Mouse (Mus musculus) midbrain, embryonic 14.5 days (tissue): Measurements from ENCODE around the gene Fbxo44. TPM values are rescaled to one million over a fixed set of nuclear protein-coding genes. Genes with fewer than 3 reads are reported as not detected.

ENCODE experiments used
- ATAC-seq: fragments of 200-750 bp; cut with Nextera tagmentation; 2 replicates; pipeline ENCODE4 v1.8.0; 2017; ENCODE audit warnings: moderate number of reproducible peaks, moderate library complexity; ENCODE audit not compliant: low FRiP score, low TSS enrichment
- DNase-seq: peaks from one replicate; pipeline ENCODE4 v3.0.0-alpha.2; 2015
- H3K27ac ChIP-seq: fragments of 300-500 bp; sonication (generic); replicated peaks from 2 replicates; pipeline ENCODE4 v1.5.1; 2014; ENCODE audit warnings: mild to moderate bottlenecking, low read depth, low read length, moderate library complexity
- H3K27me3 ChIP-seq: fragments of 300-500 bp; sonication (generic); 2 replicates; pipeline ENCODE4 v1.6.1; 2014; ENCODE audit warnings: low read length, control low read depth, mixed read lengths; ENCODE audit not compliant: control insufficient read depth, insufficient read depth
- H3K36me3 ChIP-seq: fragments of 300-500 bp; sonication (generic); 2 replicates; pipeline ENCODE4 v1.6.1; 2014; ENCODE audit warnings: low read length, control low read depth; ENCODE audit not compliant: control insufficient read depth, insufficient read depth
- H3K4me1 ChIP-seq: fragments of 300-500 bp; sonication (generic); 2 replicates; pipeline ENCODE4 v1.6.1; 2014; ENCODE audit warnings: mild to moderate bottlenecking, antibody characterized with exemption, low read length, control low read depth; ENCODE audit not compliant: control insufficient read depth, insufficient read depth
- H3K4me2 ChIP-seq: fragments of 300-500 bp; sonication (generic); 2 replicates; pipeline ENCODE4 v1.6.1; 2014; ENCODE audit warnings: mild to moderate bottlenecking, low read length, moderate library complexity
- H3K4me3 ChIP-seq: fragments of 300-500 bp; sonication (generic); replicated peaks from 2 replicates; pipeline ENCODE4 v1.5.1; 2014; ENCODE audit warnings: low read depth, low read length
- H3K9ac ChIP-seq: fragments of 300-500 bp; sonication (generic); replicated peaks from 2 replicates; pipeline ENCODE4 v1.6.1; 2014; ENCODE audit warnings: mild to moderate bottlenecking, low read length, moderate library complexity
- H3K9me3 ChIP-seq: fragments of 300-500 bp; sonication (generic); 2 replicates; pipeline ENCODE4 v1.6.1; 2016; ENCODE audit warnings: low read length, control low read depth, mixed read lengths; ENCODE audit not compliant: control insufficient read depth
- WGBS: fragments of 180-500 bp; shearing (Covaris S2); extraction: QIAGEN DNeasy Blood & Tissue Kit; methylation state at CpG from one replicate; pipeline ENCODE4 v1.1.7; 2014; 5-methylcytosine and 5-hydroxymethylcytosine counted together
- polyA plus RNA-seq: library from polyadenylated mRNA; unstranded; fragments of >200 nt; fragmentation: Nextera tagmentation; extraction: Ambion mirVana; gene quantifications from 2 replicates; pipeline ENCODE4 v1.2.1, GENCODE M21; 2014

Gene Fbxo44
- polyA plus RNA-seq, 1 experiment from 2014 or later, result 102 TPM

- peaks cover 30% of the 10 kb centered on the region for H3K4me1 ChIP-seq
- no peaks in the 10 kb centered on the region for H3K36me3 ChIP-seq
- H3K4me3 ChIP-seq, result no peak overlapping the region
- 0% methylated on average over 2 of the region's 2 CpGs for WGBS
- no peak overlapping the region for H3K27ac ChIP-seq
- no peaks in the 10 kb centered on the region for H3K9me3 ChIP-seq
- H3K4me2 ChIP-seq, result no peak overlapping the region
- DNase-seq (peak; percentile 85), ATAC-seq (no peak)
- H3K27me3 ChIP-seq, result peaks cover 40% of the 10 kb centered on the region
- H3K9ac ChIP-seq, result no peak overlapping the region
Measured at GRCm38 (mm10) chr4:148170842-148171241, 10.6 kb upstream of the Fbxo44 start.

GRCm38 (mm10) chr4:148169586-148169985, 9.3 kb upstream of the Fbxo44 start:
- DNase-seq (no peak), ATAC-seq (no peak)
- H3K36me3 ChIP-seq, result no peaks in the 10 kb centered on the region
- no peak overlapping the region for H3K27ac ChIP-seq
- no peak overlapping the region for H3K4me2 ChIP-seq
- no peak overlapping the region for H3K9ac ChIP-seq
- peaks cover 23% of the 10 kb centered on the region for H3K4me1 ChIP-seq
- 16% methylated on average over 15 of the region's 15 CpGs for WGBS
- no peaks in the 10 kb centered on the region for H3K9me3 ChIP-seq
- peaks cover 45% of the 10 kb centered on the region for H3K27me3 ChIP-seq
- H3K4me3 ChIP-seq, result no peak overlapping the region

- Histone ChIP-seq H3K27me3 (peaks cover 53% of the 10 kb centered on the region), H3K4me1 (peaks cover 21% of the 10 kb centered on the region), H3K36me3 (no peaks in the 10 kb centered on the region), H3K9me3 (no peaks in the 10 kb centered on the region), H3K27ac (no peak overlapping the region), H3K9ac (no peak overlapping the region), H3K4me3 (no peak overlapping the region), H3K4me2 (no peak overlapping the region)
- ATAC-seq, result no peak
- WGBS, result 24% methylated on average over 7 of the region's 7 CpGs
- peak; percentile 82 for DNase-seq
Measured at GRCm38 (mm10) chr4:148168287-148168686, 8.0 kb upstream of the Fbxo44 start.

- H3K27me3 ChIP-seq, result peaks cover 55% of the 10 kb centered on the region
Measured at GRCm38 (mm10) chr4:148166986-148167385, 6.7 kb upstream of the Fbxo44 start.

GRCm38 (mm10) chr4:148166431-148166830, 6.1 kb upstream of the Fbxo44 start:
- Histone ChIP-seq H3K4me1 (peaks cover 15% of the 10 kb centered on the region), H3K27me3 (peaks cover 61% of the 10 kb centered on the region), H3K36me3 (no peaks in the 10 kb centered on the region), H3K9me3 (no peaks in the 10 kb centered on the region), H3K27ac (no peak overlapping the region), H3K4me2 (peak overlapping the region; percentile 31), H3K9ac (no peak overlapping the region), H3K4me3 (no peak overlapping the region)
- ATAC-seq (peak; percentile 38), DNase-seq (peak; percentile 64)
- 3% methylated on average over 10 of the region's 10 CpGs for WGBS

More at GRCm38 (mm10) chr4:148166986-148167385, 6.7 kb upstream of the Fbxo44 start:
- peak overlapping the region; percentile 31 for H3K4me2 ChIP-seq
- 0 out of 2 replicates have a peak, but pooled peaks have one; percentile 32 for ATAC-seq
- 0 out of 2 replicates have a peak overlapping the region, but pooled peaks have one; percentile 52 for H3K27ac ChIP-seq
- H3K36me3 ChIP-seq, result no peaks in the 10 kb centered on the region
- no peak overlapping the region for H3K4me3 ChIP-seq
- DNase-seq, result peak; percentile 80
- 15% methylated on average over 4 of the region's 4 CpGs for WGBS
- H3K4me1 ChIP-seq, result peaks cover 15% of the 10 kb centered on the region
- no peaks in the 10 kb centered on the region for H3K9me3 ChIP-seq
- H3K9ac ChIP-seq, result no peak overlapping the region

GRCm38 (mm10) chr4:148165551-148165950, 5.3 kb upstream of the Fbxo44 start:
- 5% methylated on average over 17 of the region's 17 CpGs for WGBS
- Histone ChIP-seq H3K27ac (no peak overlapping the region), H3K4me2 (no peak overlapping the region), H3K4me1 (peaks cover 19% of the 10 kb centered on the region), H3K36me3 (no peaks in the 10 kb centered on the region), H3K9ac (no peak overlapping the region), H3K27me3 (peaks cover 66% of the 10 kb centered on the region), H3K4me3 (no peak overlapping the region), H3K9me3 (no peaks in the 10 kb centered on the region)
- ATAC-seq (no peak), DNase-seq (no peak)

- Histone ChIP-seq H3K4me2 (peak overlapping the region; percentile 53), H3K27ac (no peak overlapping the region), H3K4me3 (peak overlapping the region; percentile 25), H3K4me1 (peaks cover 22% of the 10 kb centered on the region), H3K36me3 (no peaks in the 10 kb centered on the region), H3K27me3 (peaks cover 58% of the 10 kb centered on the region), H3K9ac (peak overlapping the region; percentile 43; the same call in 1 of the 2 replicates), H3K9me3 (no peaks in the 10 kb centered on the region)
- no peak for ATAC-seq
- no peak for DNase-seq
- WGBS, result under 1% methylated on average over 16 of the region's 16 CpGs
Measured at GRCm38 (mm10) chr4:148164461-148164860, 4.2 kb upstream of the Fbxo44 start.

- H3K4me3 ChIP-seq, result peak overlapping the region; percentile 25
- peak overlapping the region; percentile 43; the same call in 1 of the 2 replicates for H3K9ac ChIP-seq
- WGBS, result under 1% methylated on average over 29 of the region's 29 CpGs
- no peak overlapping the region for H3K27ac ChIP-seq
- DNase-seq (peak; percentile 87), ATAC-seq (no peak)
- peak overlapping the region; percentile 53 for H3K4me2 ChIP-seq
- no peaks in the 10 kb centered on the region for H3K36me3 ChIP-seq
- no peaks in the 10 kb centered on the region for H3K9me3 ChIP-seq
- H3K4me1 ChIP-seq, result peaks cover 22% of the 10 kb centered on the region
- H3K27me3 ChIP-seq, result peaks cover 57% of the 10 kb centered on the region
Measured at GRCm38 (mm10) chr4:148164002-148164439, 3.7 kb upstream of the Fbxo44 start.
